Mouse (Mus musculus): ENCODE data around the gene Fcor.
A peak's percentile ranks its signal among the peaks of the same experiment; 100 is the strongest.

Gene Fcor

DNA sequence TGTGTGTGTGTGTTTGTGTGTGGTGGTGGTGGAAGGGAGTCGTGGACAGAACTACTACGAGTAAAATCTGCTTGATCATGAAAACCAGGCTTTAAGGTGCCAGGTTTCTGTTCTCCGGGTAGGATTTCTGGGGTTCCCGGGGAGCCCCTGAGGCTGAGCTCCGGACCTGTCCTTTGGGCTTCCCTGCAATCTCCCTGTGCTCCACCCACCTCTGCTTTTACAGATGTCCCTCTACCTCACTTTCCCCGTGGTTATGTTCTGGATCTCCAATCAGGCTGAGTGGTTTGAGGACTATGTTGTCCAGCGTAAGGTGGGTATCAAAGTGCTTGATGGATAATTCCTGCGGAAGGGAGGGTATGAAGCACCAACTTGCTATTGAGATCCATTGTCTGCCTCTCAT is 50.0 kb downstream of the Fcor start:
- no peak for DNase-seq (ENCODE audit: low read depth in 1 of 2, low spot score in 2 of 2)

DNA sequence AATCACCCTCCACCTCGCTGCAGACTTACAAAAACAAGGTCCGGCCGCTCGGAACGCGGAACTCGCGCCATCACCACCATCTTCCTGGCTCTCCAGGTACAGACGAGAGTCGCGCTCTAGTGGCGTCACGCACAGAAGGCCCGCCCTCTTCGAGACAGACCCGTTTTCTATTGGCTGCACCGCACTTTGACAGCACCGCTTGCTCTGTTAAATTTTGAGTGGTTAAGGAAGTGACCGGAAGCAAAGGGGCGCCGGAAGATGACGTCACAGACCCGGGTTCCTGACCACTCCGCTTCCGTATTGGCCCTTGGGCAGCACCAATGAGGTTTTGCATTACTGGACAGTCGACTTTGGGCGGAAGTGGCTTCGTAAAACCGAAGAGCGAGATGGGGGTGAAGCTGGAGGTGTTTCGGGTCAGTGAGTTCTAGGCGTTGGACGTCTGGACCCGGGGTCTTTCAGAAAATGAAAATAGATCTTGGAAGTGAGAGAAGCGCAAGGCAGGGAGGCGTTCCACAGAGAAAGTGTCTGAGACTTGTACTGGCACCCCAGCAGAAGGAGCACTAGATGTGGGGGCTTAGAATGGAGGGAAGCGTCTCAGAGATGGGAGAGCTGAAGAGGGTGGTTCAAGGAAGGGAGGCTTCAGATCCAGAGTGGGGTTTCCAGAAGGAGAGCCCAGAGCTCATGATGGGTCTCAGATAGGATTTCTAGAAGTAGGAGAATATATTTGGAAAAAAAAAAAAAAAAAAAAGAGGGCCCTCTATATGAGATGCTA is 50.8 kb downstream of the Fcor start, which contains the start of the genes Xab2 and Pet100:
Gene Xab2 (minus strand): TSS at position 118 of the 772 bp plus-strand sequence.
Gene Pet100 (plus strand): TSS at position 350 of the 772 bp plus-strand sequence.
- peak; percentile 97 for DNase-seq (ENCODE audit: low read depth in 1 of 2, low spot score in 2 of 2)
